Mouse (Mus musculus) T-helper 17 cell (primary cell): ENCODE measurements at regions not wholly inside any gene's neighbourhood (a gene's known extent, or its start where the extent isn't known, plus 50 kb on each side); places are given as distances from the start of the nearest gene placed in this dataset.
"Not testable (repeated sequence)": the region's sequence is repeated elsewhere in the genome, so short reads cannot be mapped to it uniquely, and the experiment has no call there.

ENCODE experiments used
- in situ Hi-C, 2 experiments: fragments of 300-600 bp; cut with MboI, MseI; formaldehyde crosslinking; loops; 1 replicate in 1 of 2; 2 replicates in 1 of 2; pipeline ENCODE4 v1.15.1; 2025; ENCODE audit warnings: high pct_unique_total_duplicates in 2 of 2

- in situ Hi-C loops: no loop called here
Measured at GRCm38 (mm10) chr5:148820476-148820875, 108.6 kb downstream of the Katnal1 start.

DNA sequence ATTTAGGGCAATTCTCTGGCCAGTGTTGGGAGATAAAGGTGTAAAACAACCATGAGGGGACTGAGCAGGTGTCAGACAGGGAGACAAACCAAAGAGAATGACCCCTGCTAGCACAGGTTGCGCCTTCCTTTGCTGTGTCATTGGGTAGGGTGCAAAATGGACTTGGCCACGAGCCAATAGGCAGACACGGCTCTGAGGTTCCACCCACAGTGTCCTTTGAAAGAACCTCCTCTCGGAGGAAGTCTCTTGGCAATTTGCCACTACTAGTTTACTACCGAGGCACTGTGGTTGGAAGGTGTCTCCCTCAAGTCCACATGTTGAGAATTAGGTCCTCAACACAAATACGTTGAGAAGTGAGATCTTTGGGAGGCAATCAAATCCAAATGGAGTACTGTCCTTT lies 109.7 kb downstream of the Katnal1 start:
- in situ Hi-C loops: no loop called here

DNA sequence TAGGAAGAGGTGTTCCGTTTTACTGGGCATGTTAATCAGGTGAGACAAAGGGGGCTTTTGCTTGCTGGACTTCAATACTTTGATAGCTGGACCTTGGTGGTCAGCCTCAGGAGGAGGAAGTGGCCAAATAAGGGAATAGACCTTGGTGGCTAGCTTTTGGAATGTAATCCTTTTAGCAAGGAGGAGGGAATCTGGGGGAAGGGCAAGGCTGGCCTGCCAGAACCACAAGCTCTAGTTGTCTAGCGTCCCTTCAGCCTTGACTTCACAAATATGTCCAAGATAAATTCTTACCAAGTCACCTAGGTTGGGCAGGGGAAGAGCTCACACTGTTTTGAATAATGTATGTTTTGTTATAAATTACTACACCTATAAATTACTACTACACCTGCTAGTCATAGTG lies 110.4 kb downstream of the Katnal1 start:
- in situ Hi-C loops: no loop called here

DNA sequence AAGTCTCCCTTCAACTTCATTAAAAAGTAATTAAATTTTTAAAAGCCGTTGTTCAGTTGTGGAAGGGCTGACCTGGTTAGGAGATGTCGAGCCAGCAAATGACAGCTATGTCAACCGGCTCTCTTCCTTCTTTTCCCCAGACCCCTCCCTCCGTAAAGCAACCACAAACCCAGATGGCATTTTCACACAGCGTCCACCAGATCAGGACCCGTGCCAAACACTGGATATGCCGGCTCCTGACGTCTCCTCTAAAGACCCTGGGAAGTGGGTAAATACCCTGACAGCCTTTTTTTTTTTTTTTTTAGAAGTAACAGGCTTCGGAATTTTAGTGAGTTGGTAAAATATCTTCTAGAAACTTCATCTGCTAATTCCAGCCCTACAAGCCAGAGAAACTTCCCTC lies 116.3 kb downstream of the Katnal1 start:
- in situ Hi-C loops: loop anchor here (5.0 kb wide), 2 partner anchors 64 to 139 kb away; no protein-coding TSS in a partner anchor

GRCm38 (mm10) chr5:148812016-148812415 lies 117.1 kb downstream of the Katnal1 start:
- in situ Hi-C loops: loop anchor here (5.0 kb wide), 2 partner anchors 65 to 140 kb away; no protein-coding TSS in a partner anchor

GRCm38 (mm10) chr5:148809485-148809884 lies 119.6 kb downstream of the Katnal1 start:
- in situ Hi-C loops: no loop called here

GRCm38 (mm10) chr5:148809055-148809454 lies 120.1 kb downstream of the Katnal1 start:
- in situ Hi-C loops: no loop called here

DNA sequence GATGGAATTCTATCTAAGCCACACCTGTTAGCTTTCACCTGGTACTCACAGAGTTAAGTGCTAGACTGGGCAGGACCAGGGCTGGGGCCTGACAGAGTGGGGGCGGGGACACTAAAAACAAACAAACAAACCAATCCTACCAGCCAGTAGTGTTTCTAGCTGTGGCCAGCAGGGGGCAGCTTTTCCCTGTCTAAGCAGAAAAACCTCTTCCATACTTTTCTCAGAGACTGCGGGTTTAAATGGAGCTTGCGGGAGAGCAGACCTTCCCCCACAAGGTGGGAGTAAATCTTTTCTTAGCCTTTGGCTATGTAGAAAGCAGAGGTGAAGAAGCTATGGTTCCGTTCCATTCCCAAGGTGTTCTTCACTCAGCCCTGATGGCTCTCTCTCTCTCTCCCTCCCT lies 120.7 kb downstream of the Katnal1 start:
- in situ Hi-C loops: no loop called here

GRCm38 (mm10) chr5:148807612-148808011 lies 121.5 kb downstream of the Katnal1 start:
- in situ Hi-C loops: no loop called here

DNA sequence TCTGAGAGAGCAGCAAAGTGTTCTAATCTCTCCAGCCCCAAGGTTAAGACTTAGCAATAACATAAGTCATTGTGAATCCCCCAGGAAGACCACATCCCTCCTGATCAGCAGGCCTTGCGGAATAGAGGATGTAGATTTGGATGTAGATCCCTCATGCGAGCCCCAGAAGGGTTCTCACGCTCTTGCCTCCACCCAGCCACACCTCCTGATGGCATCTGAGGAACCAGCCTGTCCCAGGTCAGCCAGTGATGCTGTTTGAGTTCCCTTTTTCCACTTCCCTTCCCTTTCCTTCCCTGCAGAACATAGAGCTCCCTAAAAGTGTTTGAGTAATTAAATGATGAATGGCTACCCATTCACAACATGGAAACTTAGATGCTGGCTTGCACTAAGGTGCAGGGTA lies 124.1 kb downstream of the Katnal1 start:
- in situ Hi-C loops: no loop called here

- in situ Hi-C loops: no loop called here
Measured at GRCm38 (mm10) chr5:148803772-148804171, 125.3 kb downstream of the Katnal1 start.

GRCm38 (mm10) chr5:148802720-148803119 lies 126.4 kb downstream of the Katnal1 start:
- in situ Hi-C loops: no loop called here

DNA sequence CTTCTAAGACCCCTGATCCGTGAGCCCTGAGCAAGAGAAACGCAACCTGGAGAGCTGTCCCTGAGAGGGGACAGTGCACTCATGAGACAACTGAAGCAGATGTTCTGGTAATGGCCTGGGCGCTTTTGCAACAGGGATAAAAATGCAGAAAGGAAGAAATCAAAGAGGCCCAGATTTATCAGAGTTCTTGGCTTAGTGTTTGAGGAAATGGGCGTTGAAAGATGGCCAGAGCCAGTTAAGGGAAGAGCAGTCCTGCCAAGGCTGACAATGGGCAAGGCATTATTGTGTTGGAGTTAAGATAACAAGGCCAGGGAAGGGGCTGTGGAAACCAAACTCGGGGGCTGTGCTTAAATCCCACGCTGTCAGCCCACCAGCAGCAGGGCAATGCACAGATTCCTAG lies 130.6 kb downstream of the Katnal1 start:
- in situ Hi-C loops: loop anchor here in 1 of 2 experiments (10.0 kb wide), 1 partner anchor 274 kb away; no protein-coding TSS in a partner anchor

DNA sequence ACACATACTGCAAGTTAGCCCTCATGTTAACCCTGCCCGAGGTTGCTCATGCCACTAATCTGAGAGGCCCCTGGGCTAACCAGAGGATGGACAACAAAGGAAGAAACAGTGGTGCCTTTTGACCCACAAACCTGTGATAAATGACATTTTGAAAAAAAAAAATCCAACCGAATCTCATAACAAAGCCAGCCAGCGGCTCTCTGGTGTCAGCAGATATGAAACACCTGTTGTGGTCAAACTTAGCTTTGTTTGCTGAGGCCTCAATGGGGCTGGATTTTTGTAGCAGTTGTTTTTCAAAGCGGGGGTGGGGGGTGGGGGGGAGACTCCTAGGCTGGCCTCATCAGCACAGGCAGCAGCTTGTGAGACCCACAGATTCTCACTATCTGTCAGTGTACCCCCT lies 133.0 kb downstream of the Katnal1 start:
- in situ Hi-C loops: loop anchor here in 1 of 2 experiments (10.0 kb wide), 1 partner anchor 271 kb away; no protein-coding TSS in a partner anchor

- in situ Hi-C loops: loop anchor here in 1 of 2 experiments (10.0 kb wide), 1 partner anchor 270 kb away; no protein-coding TSS in a partner anchor
Measured at GRCm38 (mm10) chr5:148794465-148794864, 134.7 kb downstream of the Katnal1 start.

GRCm38 (mm10) chr5:148792736-148793440 lies 136.2 kb downstream of the Katnal1 start:
- in situ Hi-C loops: loop anchor here in 1 of 2 experiments (10.0 kb wide), 1 partner anchor 268 kb away; no protein-coding TSS in a partner anchor

DNA sequence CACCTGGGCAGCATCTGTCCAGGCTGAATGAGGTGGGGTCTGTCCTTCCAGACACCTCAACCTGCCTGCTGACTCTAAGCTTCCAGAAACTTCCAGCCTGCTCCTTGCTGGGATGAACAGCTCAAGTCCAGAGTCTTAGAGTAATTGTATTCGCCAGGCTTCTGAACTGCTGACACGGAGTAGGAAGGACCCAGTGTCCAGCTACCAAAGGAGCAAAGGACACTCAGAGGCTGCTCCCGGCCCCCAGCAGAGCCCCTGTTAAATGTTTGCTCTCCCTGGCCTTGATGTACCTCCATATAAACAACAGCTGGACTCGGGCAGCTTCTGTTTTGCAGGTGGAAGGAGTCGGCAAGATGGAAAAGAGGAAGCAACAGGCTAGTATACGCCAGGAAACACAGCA lies 137.5 kb downstream of the Katnal1 start:
- in situ Hi-C loops: loop anchor here in 1 of 2 experiments (10.0 kb wide), 1 partner anchor 267 kb away; no protein-coding TSS in a partner anchor

GRCm38 (mm10) chr5:148790343-148790742 lies 138.8 kb downstream of the Katnal1 start:
- in situ Hi-C loops: loop anchor here in 1 of 2 experiments (10.0 kb wide), 1 partner anchor 266 kb away; no protein-coding TSS in a partner anchor

- in situ Hi-C loops: loop anchor here in 1 of 2 experiments (10.0 kb wide), 1 partner anchor 265 kb away; no protein-coding TSS in a partner anchor
Measured at GRCm38 (mm10) chr5:148789823-148790222, 139.3 kb downstream of the Katnal1 start.

GRCm38 (mm10) chr5:148789147-148789566 lies 140.0 kb downstream of the Katnal1 start:
- in situ Hi-C loops: no loop called here

GRCm38 (mm10) chr5:148788690-148789089 lies 140.4 kb downstream of the Katnal1 start:
- in situ Hi-C loops: no loop called here

DNA sequence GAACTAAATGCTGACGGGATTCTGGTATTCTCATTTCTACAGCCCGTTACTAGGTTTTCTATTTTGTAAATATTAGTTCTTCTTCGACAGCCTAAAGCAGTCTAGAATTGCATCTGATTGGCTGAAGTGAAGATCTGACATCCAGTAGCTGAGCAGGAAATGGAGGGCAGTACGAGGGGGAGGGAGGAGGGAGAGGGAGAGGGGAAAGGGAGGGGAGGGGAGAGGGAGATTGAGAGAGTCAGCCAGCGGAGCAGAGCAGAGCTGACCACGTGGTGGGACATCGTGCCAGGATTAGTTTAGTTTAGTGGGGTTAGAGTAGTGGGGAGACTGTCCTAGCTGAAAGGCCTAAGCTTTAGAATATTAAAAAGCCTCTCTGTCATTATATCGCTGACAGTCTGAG lies 141.8 kb downstream of the Katnal1 start:
- in situ Hi-C loops: no loop called here

DNA sequence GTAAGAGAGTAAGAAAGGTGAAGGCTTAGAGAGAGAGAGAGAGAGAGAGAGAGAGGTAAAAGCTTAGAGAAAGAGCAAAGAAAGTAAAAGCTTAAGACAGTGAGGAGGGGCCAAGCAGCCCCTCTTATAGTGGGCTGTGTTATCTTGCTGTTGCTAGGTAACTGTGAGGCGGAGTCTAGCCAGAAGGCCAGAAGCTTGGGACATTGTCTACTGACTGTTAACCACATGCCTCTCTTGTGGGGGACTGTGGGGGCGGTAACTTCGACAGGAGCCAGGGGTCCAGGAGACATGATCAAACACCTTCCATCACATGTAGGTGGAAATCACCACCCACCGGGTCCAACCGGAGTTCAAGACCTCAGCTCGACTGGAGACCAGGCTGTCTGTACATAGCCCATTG lies 148.0 kb downstream of the Katnal1 start:
- in situ Hi-C loops: not testable (repeated sequence)
